Mouse (Mus musculus) stomach, embryonic 14.5 days (tissue): ENCODE results near the gene Zic5. TPM values are rescaled to one million over a fixed set of nuclear protein-coding genes. Genes with fewer than 3 reads are reported as not detected.

Experiments
- ATAC-seq: fragments of 200-750 bp; cut with Nextera tagmentation; 2 replicates; pipeline ENCODE4 v1.8.0; 2017; ENCODE audit warnings: low read depth, moderate TSS enrichment; ENCODE audit not compliant: insufficient number of reproducible peaks, insufficient read depth, low FRiP score
- H3K27ac ChIP-seq: fragments of 300-500 bp; sonication (generic); 2 replicates; pipeline ENCODE4 v1.5.1; 2014; ENCODE audit warnings: mild to moderate bottlenecking, low read length, moderate library complexity, mixed read lengths
- H3K27me3 ChIP-seq: fragments of 300-500 bp; sonication (generic); 2 replicates; pipeline ENCODE4 v1.6.1; 2014; ENCODE audit warnings: low read length, control low read depth, mixed read lengths; ENCODE audit not compliant: control insufficient read depth, insufficient read depth
- H3K36me3 ChIP-seq: fragments of 300-500 bp; sonication (generic); 2 replicates; pipeline ENCODE4 v1.6.1; 2014; ENCODE audit warnings: mild to moderate bottlenecking, control low read depth, low read length, moderate library complexity, mixed read lengths; ENCODE audit not compliant: control insufficient read depth, insufficient read depth
- H3K4me1 ChIP-seq: fragments of 300-500 bp; sonication (generic); 2 replicates; pipeline ENCODE4 v1.6.1; 2014; ENCODE audit warnings: low read length, control low read depth, mixed read lengths; ENCODE audit not compliant: control insufficient read depth, insufficient read depth
- H3K4me2 ChIP-seq: fragments of 300-500 bp; sonication (generic); replicated peaks from 2 replicates; pipeline ENCODE4 v1.6.1; 2014; ENCODE audit warnings: low read depth, low read length, control low read depth
- H3K4me3 ChIP-seq: fragments of 300-500 bp; sonication (generic); 2 replicates; pipeline ENCODE4 v1.5.1; 2014; ENCODE audit warnings: low read depth, low read length, control low read depth
- H3K9ac ChIP-seq: fragments of 300-500 bp; sonication (generic); replicated peaks from 2 replicates; pipeline ENCODE4 v1.6.1; 2014; ENCODE audit warnings: low read depth, mild to moderate bottlenecking, control low read depth, low read length, moderate library complexity, mixed read lengths
- H3K9me3 ChIP-seq: fragments of 300-500 bp; sonication (generic); 2 replicates; pipeline ENCODE4 v1.6.1; 2016; ENCODE audit warnings: low read depth, low read length, control low read depth; ENCODE audit not compliant: control insufficient read depth
- WGBS: fragments of 180-500 bp; shearing (Covaris S2); extraction: QIAGEN DNeasy Blood & Tissue Kit; methylation state at CpG from one replicate; pipeline ENCODE4 v1.1.7; 2014; 5-methylcytosine and 5-hydroxymethylcytosine counted together
- polyA plus RNA-seq: library from polyadenylated mRNA; unstranded; fragments of >200 nt; fragmentation: Nextera tagmentation; extraction: Ambion mirVana; gene quantifications from 2 replicates; pipeline ENCODE4 v1.2.1, GENCODE M21; 2014

Zic5 gene
- polyA plus RNA-seq, 1 experiment from 2014 or later = not detected

GRCm38 (mm10) chr14:122453996-122454738 is 11.3 kb downstream of the Zic5 start:
- ATAC-seq = no peak
- Histone ChIP-seq H3K27ac (no peak overlapping the region), H3K27me3 (peaks cover 58% of the 10 kb centered on the region), H3K9ac (no peak overlapping the region), H3K4me2 (peak overlapping the region; percentile 14; the same call in 1 of the 2 replicates), H3K4me1 (peaks cover 6% of the 10 kb centered on the region; the same call in 1 of the 2 replicates), H3K36me3 (no peaks in the 10 kb centered on the region), H3K9me3 (no peaks in the 10 kb centered on the region), H3K4me3 (no peak overlapping the region; the same call in 1 of the 2 replicates)
- WGBS = 15% methylated on average over 12 of the region's 12 CpGs

DNA sequence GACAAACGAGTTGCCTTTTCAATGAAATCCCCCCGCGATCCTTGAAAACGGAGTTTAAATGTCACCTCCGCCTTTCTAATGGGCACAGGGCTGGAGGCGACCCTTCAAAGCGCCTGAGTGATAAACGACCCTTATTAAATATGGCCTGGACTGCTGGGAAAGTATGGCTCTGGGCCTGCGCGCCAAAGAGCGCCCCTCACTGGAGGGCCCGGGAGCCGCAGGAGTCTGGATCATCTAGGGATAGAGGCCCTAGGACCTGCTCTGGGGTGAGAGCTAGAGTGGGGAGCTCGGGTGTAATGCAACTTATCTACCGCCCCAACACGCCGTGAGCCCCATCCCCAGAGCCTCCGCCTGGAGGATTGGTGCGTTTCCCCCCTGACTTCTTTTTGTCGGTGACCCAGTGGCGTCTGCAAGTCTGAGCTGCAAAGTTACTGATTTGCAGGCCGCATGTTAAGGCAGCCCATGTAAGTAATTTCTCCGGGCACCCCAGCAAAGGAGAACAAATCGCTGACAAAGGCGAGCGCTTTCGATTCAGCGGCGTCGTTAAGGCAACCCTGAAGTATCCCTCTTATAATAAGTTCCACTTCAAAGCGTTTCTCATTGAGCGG is 12.0 kb downstream of the Zic5 start:
- ATAC-seq = peak; percentile 42; the same call in 1 of the 2 replicates
- Histone ChIP-seq H3K36me3 (no peaks in the 10 kb centered on the region), H3K9ac (no peak overlapping the region), H3K4me2 (peak overlapping the region; percentile 14; the same call in 1 of the 2 replicates), H3K9me3 (no peaks in the 10 kb centered on the region), H3K27ac (no peak overlapping the region), H3K27me3 (peaks cover 58% of the 10 kb centered on the region), H3K4me1 (peaks cover 6% of the 10 kb centered on the region; the same call in 1 of the 2 replicates), H3K4me3 (peak overlapping the region; percentile 9; the same call in 1 of the 2 replicates)
- WGBS = 6% methylated on average over 32 of the region's 32 CpGs

DNA sequence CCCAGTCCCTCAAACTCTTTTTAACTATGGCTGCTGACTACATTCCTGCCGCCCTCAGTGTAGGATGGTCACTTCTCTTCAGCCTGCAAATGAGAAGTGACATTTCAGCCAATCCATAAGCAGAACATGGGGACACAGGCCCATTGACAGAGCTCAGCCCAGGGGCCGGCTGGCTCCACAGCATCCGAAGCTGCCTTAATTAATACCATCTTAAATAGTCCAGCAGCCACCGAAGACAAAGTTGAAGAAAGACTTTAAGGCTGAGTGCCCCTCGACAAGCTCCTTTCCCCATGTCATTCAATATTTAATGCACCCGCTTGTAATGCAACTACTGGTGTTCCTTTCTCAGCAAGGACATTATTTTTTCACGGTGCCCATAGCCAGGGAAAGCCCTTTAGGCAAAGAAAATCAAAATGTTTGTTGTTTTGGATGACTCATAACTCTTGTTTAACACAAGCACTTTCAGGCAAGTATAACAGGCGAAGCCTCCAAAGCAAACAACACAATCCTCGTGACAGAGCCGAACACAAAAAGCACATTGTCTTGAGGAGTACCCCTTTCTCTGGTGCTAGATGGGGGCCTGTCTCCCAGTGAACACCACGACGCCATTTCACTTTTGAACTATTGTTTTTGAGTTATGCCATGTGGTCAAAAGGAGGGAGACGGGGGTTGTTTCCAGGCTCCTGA is 12.6 kb downstream of the Zic5 start:
- ATAC-seq = no peak
- no peak overlapping the region for H3K9ac ChIP-seq
- H3K4me2 ChIP-seq = no peak overlapping the region
- H3K4me1 ChIP-seq = peaks cover 6% of the 10 kb centered on the region; the same call in 1 of the 2 replicates
- no peaks in the 10 kb centered on the region for H3K9me3 ChIP-seq
- no peak overlapping the region for H3K27ac ChIP-seq
- 45% methylated on average over 13 of the region's 13 CpGs for WGBS
- H3K36me3 ChIP-seq = no peaks in the 10 kb centered on the region
- H3K4me3 ChIP-seq = no peak overlapping the region
- peaks cover 58% of the 10 kb centered on the region for H3K27me3 ChIP-seq

GRCm38 (mm10) chr14:122451551-122452145 is 13.8 kb downstream of the Zic5 start:
- H3K4me2 ChIP-seq = no peak overlapping the region

GRCm38 (mm10) chr14:122450496-122451382 is 14.7 kb downstream of the Zic5 start, which contains the start of gene Gm5089:
Gm5089 (minus strand) TSS chr14:122451115.
- WGBS = 2% methylated on average over 51 of the region's 59 CpGs
- H3K9ac ChIP-seq = no peak within 1 kb of the TSS
- H3K9me3 ChIP-seq = no peaks in the 10 kb centered on the region
- H3K4me1 ChIP-seq = peaks cover 6% of the 10 kb centered on the region; the same call in 1 of the 2 replicates
- H3K4me3 ChIP-seq = peak within 1 kb of the TSS; percentile 16
- no peak within 1 kb of the TSS for H3K27ac ChIP-seq
- peak within 1 kb of the TSS; percentile 39 for H3K4me2 ChIP-seq
- H3K27me3 ChIP-seq = peaks cover 51% of the 10 kb centered on the region
- peak; percentile 61 for ATAC-seq
- H3K36me3 ChIP-seq = no peaks in the 10 kb centered on the region

More at GRCm38 (mm10) chr14:122451551-122452145, 13.8 kb downstream of the Zic5 start:
- H3K27me3 ChIP-seq = peaks cover 58% of the 10 kb centered on the region
- WGBS = 60% methylated on average over 5 of the region's 5 CpGs
- H3K9ac ChIP-seq = no peak overlapping the region
- no peaks in the 10 kb centered on the region for H3K9me3 ChIP-seq
- no peak for ATAC-seq
- no peaks in the 10 kb centered on the region for H3K36me3 ChIP-seq
- no peak overlapping the region for H3K4me3 ChIP-seq
- peaks cover 6% of the 10 kb centered on the region; the same call in 1 of the 2 replicates for H3K4me1 ChIP-seq
- H3K27ac ChIP-seq = no peak overlapping the region

DNA sequence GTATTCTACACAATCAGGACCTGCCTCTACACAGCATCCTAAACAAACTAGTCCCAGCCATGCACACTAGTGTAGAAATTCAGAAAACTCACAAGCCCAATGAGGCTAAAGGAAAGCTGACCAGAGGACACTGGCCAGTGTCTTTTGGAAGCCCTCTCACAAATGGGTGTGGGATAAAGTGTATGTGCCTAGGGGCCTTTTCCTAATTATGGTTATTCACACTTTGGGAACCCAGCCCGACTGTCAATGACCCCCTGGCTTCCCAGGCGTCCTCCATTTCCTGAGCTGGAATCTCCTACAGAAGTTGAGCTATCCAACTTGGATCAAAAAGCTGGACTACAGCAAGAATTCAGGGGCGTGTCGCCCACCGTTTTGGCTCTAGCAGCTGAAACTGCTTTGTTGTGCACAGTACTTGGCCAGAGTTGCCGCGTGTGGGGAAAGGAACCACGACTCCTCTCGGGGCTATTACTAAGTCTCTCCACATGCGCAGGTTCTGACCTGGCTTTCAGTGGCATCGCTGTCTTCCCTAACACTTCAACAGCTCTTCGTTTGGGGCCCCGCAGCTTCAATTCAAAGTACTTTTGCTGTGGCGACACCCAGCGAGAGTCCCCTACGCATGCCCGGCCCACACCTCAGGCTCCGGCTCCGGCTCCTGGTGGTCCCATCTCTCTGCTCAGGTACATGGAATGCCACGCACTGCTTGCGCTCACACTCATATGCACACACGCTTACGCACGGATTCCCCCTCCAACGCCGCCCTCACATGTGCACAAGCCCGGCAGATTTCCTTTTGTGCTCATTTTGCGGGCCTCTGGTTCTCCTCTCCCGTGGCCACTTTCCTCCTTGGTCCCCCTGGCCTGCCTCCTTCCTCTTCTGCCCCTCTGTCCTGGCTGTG is 15.6 kb downstream of the Zic5 start:
- peaks cover 43% of the 10 kb centered on the region for H3K27me3 ChIP-seq
- no peak overlapping the region for H3K9ac ChIP-seq
- peaks cover 6% of the 10 kb centered on the region; the same call in 1 of the 2 replicates for H3K4me1 ChIP-seq
- ATAC-seq = no peak
- WGBS = 4% methylated on average over 29 of the region's 29 CpGs
- peak overlapping the region; percentile 39 for H3K4me2 ChIP-seq
- no peak overlapping the region for H3K27ac ChIP-seq
- H3K9me3 ChIP-seq = no peaks in the 10 kb centered on the region
- H3K4me3 ChIP-seq = peak overlapping the region; percentile 16
- no peaks in the 10 kb centered on the region for H3K36me3 ChIP-seq

DNA sequence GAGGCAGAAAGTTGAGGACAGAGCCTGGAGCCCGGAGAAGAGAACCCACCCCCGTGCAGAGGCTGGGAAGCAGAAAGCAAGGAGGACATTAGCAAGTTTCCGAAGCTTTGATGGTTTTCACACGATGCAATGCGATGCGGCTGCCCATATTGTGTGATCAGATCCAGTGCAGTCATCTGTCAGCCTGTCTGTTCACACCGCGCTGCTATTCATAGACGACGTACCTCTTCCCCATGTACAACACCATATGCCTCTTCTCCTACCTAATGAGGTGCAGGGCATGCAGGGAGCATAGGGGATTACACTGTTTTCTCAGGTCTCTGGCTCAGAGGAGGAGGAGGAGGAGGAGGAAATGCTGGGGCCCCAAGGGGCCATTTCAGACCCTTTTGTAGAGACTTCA is 28.6 kb downstream of the Zic5 start:
- Histone ChIP-seq H3K9ac (no peak overlapping the region), H3K36me3 (no peaks in the 10 kb centered on the region), H3K4me1 (no peaks in the 10 kb centered on the region), H3K27ac (no peak overlapping the region), H3K27me3 (no peaks in the 10 kb centered on the region), H3K9me3 (no peaks in the 10 kb centered on the region), H3K4me3 (no peak overlapping the region), H3K4me2 (no peak overlapping the region)
- no peak for ATAC-seq
- WGBS = 69% methylated on average over 10 of the region's 10 CpGs
